9 mouse cellular contexts compared by ENCODE assay signal in the genomic region with DNA sequence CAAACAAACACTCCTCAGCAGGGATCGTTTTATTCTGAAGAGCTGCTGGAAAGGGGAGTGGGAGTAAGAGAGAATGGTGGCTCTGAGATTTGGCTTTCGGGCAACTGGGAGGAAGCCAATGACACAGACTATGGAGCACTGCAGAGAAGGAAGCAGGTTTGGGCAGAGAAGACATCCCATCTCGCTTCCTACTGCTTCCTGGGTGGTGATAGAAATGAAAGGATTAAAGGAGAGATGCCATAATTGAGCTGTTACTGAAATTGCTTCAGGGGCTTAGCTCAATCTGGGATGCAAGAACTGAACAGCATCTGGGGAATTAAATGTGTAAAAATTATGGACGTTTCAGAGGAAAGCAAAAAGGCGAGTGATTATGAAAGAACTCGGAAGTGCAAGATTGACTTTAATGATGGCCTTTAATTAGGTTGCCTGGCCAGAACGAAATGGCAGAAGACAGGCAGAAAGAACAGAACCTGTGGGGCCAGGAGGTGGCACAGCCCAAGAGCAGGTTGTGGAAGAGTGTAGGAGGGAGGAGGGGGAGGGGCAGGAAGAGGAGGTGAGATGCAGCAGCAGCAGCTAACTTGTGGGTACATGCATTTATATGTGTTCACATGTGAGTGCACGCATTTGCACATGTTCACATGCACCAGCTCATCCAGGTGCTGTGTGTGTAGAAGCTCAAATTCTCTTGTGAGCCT.
DNase-seq lines count a peak whose midpoint lies in the region; ATAC-seq lines count a peak whose summit lies in the region.
"Had no signal": no experiment of that assay in that cellular context is flagged by ENCODE, and none has a peak within 500 bp of the region (broad histone marks: within the 10 kb centered on the region; RNA-seq: fewer than 3 reads in every experiment).

No protein-coding gene starts in this region.

- peak; percentile 41 to 42 for DNase-seq in cerebellum, postnatal 36 days
- peak; percentile 24 for DNase-seq in thymus, postnatal 25 days
- DNase-seq in thymus, postnatal 0 days (ENCODE audit: low spot score): no peak
- no peak for DNase-seq in natural killer cell, adult 2 months (ENCODE audit: low spot score in 2 of 2)
- no peak for DNase-seq in gastrocnemius, adult 18-20 months (ENCODE audit: low spot score)
- DNase-seq: kidney, postnatal 36 days had no signal

- H3K4me2 ChIP-seq in midbrain, embryonic 12.5 days (replicated peaks): no peak overlapping the region

- H3K36me3 ChIP-seq in midbrain, embryonic 12.5 days: peaks cover 39% of the 10 kb centered on the region

- no peak for ATAC-seq in cerebellum, adult (ENCODE audit: insufficient number of reproducible peaks, low FRiP score, low TSS enrichment)
- ATAC-seq in midbrain, embryonic 12.5 days (ENCODE audit: low FRiP score, low read depth): no peak
- ATAC-seq in erythroblast, adult 5-6 weeks (replicated peaks; ENCODE audit: low FRiP score, poor library complexity, severe bottlenecking): no peak

- 65% methylated on average over 8 of the region's 8 CpGs for WGBS in midbrain, embryonic 12.5 days

- H3K4me3 ChIP-seq in midbrain, embryonic 12.5 days: no peak overlapping the region

- H3K9ac ChIP-seq in midbrain, embryonic 12.5 days (replicated peaks): no peak overlapping the region

- peaks cover 55% of the 10 kb centered on the region for H3K4me1 ChIP-seq in midbrain, embryonic 12.5 days

- H3K9me3 ChIP-seq in midbrain, embryonic 12.5 days: no peaks in the 10 kb centered on the region

- H3K27ac ChIP-seq in midbrain, embryonic 12.5 days (replicated peaks): peak overlapping the region; percentile 36

- H3K27me3 ChIP-seq in midbrain, embryonic 12.5 days: no peaks in the 10 kb centered on the region

Comparison
In these comparisons a context has a peak if more than half of its experiments do, and no peak if none do; other contexts are left out.
1. DNase-seq: peak in cerebellum, postnatal 36 days (2 of 2) and thymus, postnatal 25 days (single experiment); none in thymus, postnatal 0 days (single experiment), natural killer cell, adult 2 months (0 of 2) and gastrocnemius, adult 18-20 months (single experiment).